ENCODE assay signal across 8 mouse cellular contexts in the genomic region with DNA sequence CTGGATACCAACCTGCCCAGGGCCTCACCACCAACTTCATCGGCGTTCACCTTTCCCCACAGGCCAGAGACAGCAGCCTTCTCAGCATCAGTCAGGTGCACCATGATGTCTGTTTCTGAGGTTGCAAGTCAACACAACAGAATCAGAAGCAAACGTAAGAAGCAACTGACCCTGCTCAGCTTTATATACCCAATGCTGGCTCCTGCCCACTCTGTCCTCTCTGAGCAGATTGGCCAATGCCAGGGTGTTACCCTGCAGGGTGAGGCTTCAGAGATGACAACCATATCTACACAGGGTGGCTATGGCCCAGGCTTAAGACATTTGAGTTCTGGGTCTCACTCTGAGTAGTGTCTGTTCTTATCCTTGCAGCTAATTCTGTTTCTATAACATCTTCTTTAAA. TPM values are rescaled to one million over a fixed set of nuclear protein-coding genes. Genes with fewer than 3 reads are reported as not detected.
DNase-seq lines count a peak whose midpoint lies in the region; ATAC-seq lines count a peak whose summit lies in the region.

TSS of gene Hbb-bt (minus strand) at position 231 of the 400 bp plus-strand sequence.

- H3K9ac ChIP-seq in neural tube, embryonic 11.5 days (ENCODE audit: low read length) = no peak within 1 kb of the TSS
- H3K9ac ChIP-seq in forebrain, embryonic 12.5 days = no peak within 1 kb of the TSS
- H3K9ac ChIP-seq in liver, embryonic 13.5 days = peak within 1 kb of the TSS; percentile 77
- no peak within 1 kb of the TSS for H3K9ac ChIP-seq in stomach, embryonic 15.5 days

- no peaks in the 10 kb centered on the region for H3K36me3 ChIP-seq in neural tube, embryonic 11.5 days (ENCODE audit: control insufficient read depth, insufficient read depth, low read length)
- no peaks in the 10 kb centered on the region for H3K36me3 ChIP-seq in forebrain, embryonic 12.5 days (replicated peaks)
- no peaks in the 10 kb centered on the region for H3K36me3 ChIP-seq in hindbrain, embryonic 10.5 days
- no peaks in the 10 kb centered on the region for H3K36me3 ChIP-seq in liver, embryonic 13.5 days
- no peaks in the 10 kb centered on the region for H3K36me3 ChIP-seq in stomach, embryonic 15.5 days

- H3K27ac ChIP-seq in neural tube, embryonic 11.5 days (ENCODE audit: low read depth, low read length) = no peak within 1 kb of the TSS
- no peak within 1 kb of the TSS for H3K27ac ChIP-seq in forebrain, embryonic 12.5 days
- H3K27ac ChIP-seq in hindbrain, embryonic 10.5 days = no peak within 1 kb of the TSS
- peak within 1 kb of the TSS; percentile 97 for H3K27ac ChIP-seq in liver, embryonic 13.5 days
- H3K27ac ChIP-seq in stomach, embryonic 15.5 days = no peak within 1 kb of the TSS

- H3K4me1 ChIP-seq in neural tube, embryonic 11.5 days (ENCODE audit: control insufficient read depth, insufficient read depth, low read length) = no peaks in the 10 kb centered on the region
- H3K4me1 ChIP-seq in forebrain, embryonic 12.5 days = no peaks in the 10 kb centered on the region
- H3K4me1 ChIP-seq in hindbrain, embryonic 10.5 days (replicated peaks) = no peaks in the 10 kb centered on the region
- H3K4me1 ChIP-seq in liver, embryonic 13.5 days (replicated peaks) = peaks cover 26% of the 10 kb centered on the region
- no peaks in the 10 kb centered on the region for H3K4me1 ChIP-seq in stomach, embryonic 15.5 days

- no peaks in the 10 kb centered on the region for H3K27me3 ChIP-seq in neural tube, embryonic 11.5 days (ENCODE audit: control insufficient read depth, insufficient read depth, low read length)
- no peaks in the 10 kb centered on the region for H3K27me3 ChIP-seq in forebrain, embryonic 12.5 days
- no peaks in the 10 kb centered on the region for H3K27me3 ChIP-seq in hindbrain, embryonic 10.5 days (ENCODE audit: insufficient read depth, poor library complexity, severe bottlenecking)
- H3K27me3 ChIP-seq in liver, embryonic 13.5 days = no peaks in the 10 kb centered on the region
- no peaks in the 10 kb centered on the region for H3K27me3 ChIP-seq in stomach, embryonic 15.5 days (replicated peaks)

- 88% methylated on average over 3 of the region's 3 CpGs for WGBS in neural tube, embryonic 11.5 days
- 84% methylated on average over 3 of the region's 3 CpGs for WGBS in forebrain, embryonic 12.5 days
- whole genome bisulfite sequencing in hindbrain, embryonic 10.5 days = 83% methylated on average over 3 of the region's 3 CpGs
- 42% methylated on average over 3 of the region's 3 CpGs for WGBS in liver, embryonic 13.5 days (ENCODE audit: insufficient replicate concordance)
- WGBS in stomach, embryonic 15.5 days = 71% methylated on average over 3 of the region's 3 CpGs

- DNase-seq in neural tube, embryonic 11.5 days (ENCODE audit: low spot score) = no peak
- DNase-seq in neural tube, embryonic 10.5 days (ENCODE audit: extremely low spot score, low spot score) = no peak
- no peak for DNase-seq in hindbrain, embryonic 10.5 days (ENCODE audit: low spot score)
- no peak for DNase-seq in liver, embryonic 13.5 days
- DNase-seq in right cerebral cortex, adult 18-20 months = no peak
- no peak for DNase-seq in cerebellum, adult 11-12 months

- H3K4me3 ChIP-seq in neural tube, embryonic 11.5 days (ENCODE audit: low read depth, low read length) = no peak within 1 kb of the TSS
- no peak within 1 kb of the TSS for H3K4me3 ChIP-seq in forebrain, embryonic 12.5 days (replicated peaks)
- H3K4me3 ChIP-seq in hindbrain, embryonic 10.5 days = no peak within 1 kb of the TSS
- peak within 1 kb of the TSS; percentile 60 for H3K4me3 ChIP-seq in liver, embryonic 13.5 days (replicated peaks)
- H3K4me3 ChIP-seq in stomach, embryonic 15.5 days (replicated peaks) = no peak within 1 kb of the TSS

- no peaks in the 10 kb centered on the region for H3K9me3 ChIP-seq in neural tube, embryonic 11.5 days (ENCODE audit: control insufficient read depth, low read length)
- H3K9me3 ChIP-seq in forebrain, embryonic 12.5 days = no peaks in the 10 kb centered on the region
- H3K9me3 ChIP-seq in hindbrain, embryonic 10.5 days = no peaks in the 10 kb centered on the region
- no peaks in the 10 kb centered on the region for H3K9me3 ChIP-seq in liver, embryonic 13.5 days (replicated peaks)
- H3K9me3 ChIP-seq in stomach, embryonic 15.5 days = no peaks in the 10 kb centered on the region

- ATAC-seq in neural tube, embryonic 11.5 days (ENCODE audit: insufficient read depth, low FRiP score, low TSS enrichment) = no peak
- ATAC-seq in forebrain, embryonic 12.5 days (ENCODE audit: low FRiP score) = no peak
- peak; percentile 83 for ATAC-seq in liver, embryonic 13.5 days (ENCODE audit: low read depth)
- peak; percentile 93 for ATAC-seq in stomach, embryonic 15.5 days (ENCODE audit: insufficient read depth, low FRiP score, low read depth)

- no peak within 1 kb of the TSS for H3K4me2 ChIP-seq in neural tube, embryonic 11.5 days (ENCODE audit: low read depth)
- H3K4me2 ChIP-seq in forebrain, embryonic 12.5 days = no peak within 1 kb of the TSS
- H3K4me2 ChIP-seq in liver, embryonic 13.5 days = peak within 1 kb of the TSS; percentile 69
- H3K4me2 ChIP-seq in stomach, embryonic 15.5 days = no peak within 1 kb of the TSS

RNA-seq across cellular contexts. Expression of gene Hbb-bt, which starts in this region (rescaled TPM):
- polyA plus RNA-seq in neural tube, embryonic 11.5 days (2014; fragmentation: Nextera tagmentation; extraction: Ambion mirVana) = 601 and 630 TPM in 2 replicates
- 599 and 788 TPM in 2 replicates for polyA plus RNA-seq in forebrain, embryonic 12.5 days (2016; fragmentation: Nextera tagmentation; extraction: Ambion mirVana)
- 187 and 377 TPM in 2 replicates for polyA plus RNA-seq in hindbrain, embryonic 10.5 days (2016; fragmentation: Nextera tagmentation; extraction: Ambion mirVana)
- 49,070 and 53,102 TPM in 2 replicates for polyA plus RNA-seq in liver, embryonic 13.5 days (2015; fragmentation: Nextera tagmentation; extraction: Ambion mirVana)
- 3,099 and 5,430 TPM in 2 replicates for polyA plus RNA-seq in stomach, embryonic 15.5 days (2015; fragmentation: Nextera tagmentation; extraction: Ambion mirVana)

Comparison
In these comparisons a context has a peak if more than half of its experiments do, and no peak if none do; other contexts are left out.
1. ATAC-seq: peak in liver, embryonic 13.5 days (single experiment) and stomach, embryonic 15.5 days (single experiment); none in neural tube, embryonic 11.5 days (single experiment) and forebrain, embryonic 12.5 days (single experiment).